Mouse (Mus musculus): ENCODE data around the gene Tbc1d32.

Gene Tbc1d32

DNA sequence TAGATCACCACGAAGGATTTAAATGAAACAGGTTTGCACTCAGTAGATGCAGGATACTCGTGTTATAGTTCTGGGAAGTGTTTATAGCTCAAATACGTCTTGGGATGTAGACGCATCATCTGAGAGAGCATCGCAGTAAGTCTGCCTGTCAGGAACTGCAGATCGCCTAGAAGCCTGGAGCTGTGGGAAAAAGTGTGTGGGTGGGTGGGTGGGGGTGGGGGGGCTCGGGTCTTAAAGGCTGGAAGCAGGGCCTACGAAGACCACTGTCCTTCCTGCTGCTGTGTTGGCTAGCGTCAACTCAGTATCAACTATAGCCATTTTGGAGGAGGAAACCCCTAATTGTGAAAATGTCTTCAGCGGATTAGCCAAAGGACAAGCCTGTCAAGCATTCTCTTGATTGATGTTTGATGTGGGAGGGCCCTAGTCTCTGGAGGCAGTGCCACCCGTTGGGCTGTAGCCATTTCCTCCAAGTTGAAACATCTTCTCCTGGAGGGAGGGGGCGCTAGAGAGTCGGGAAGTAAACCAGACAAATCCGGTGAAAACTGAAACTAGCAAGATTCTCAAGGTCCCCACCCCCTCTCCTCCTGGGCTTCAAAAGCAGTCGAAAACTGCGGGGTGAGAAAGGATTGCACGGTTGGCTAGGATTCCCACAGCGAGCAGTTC, 122.0 kb downstream of the Tbc1d32 start, which contains the start of gene Msl3l2:
Gene Msl3l2, plus strand, starts transcription at position 585 of the 663 bp plus-strand sequence.
- DNase-seq, result peak; percentile 93

DNA sequence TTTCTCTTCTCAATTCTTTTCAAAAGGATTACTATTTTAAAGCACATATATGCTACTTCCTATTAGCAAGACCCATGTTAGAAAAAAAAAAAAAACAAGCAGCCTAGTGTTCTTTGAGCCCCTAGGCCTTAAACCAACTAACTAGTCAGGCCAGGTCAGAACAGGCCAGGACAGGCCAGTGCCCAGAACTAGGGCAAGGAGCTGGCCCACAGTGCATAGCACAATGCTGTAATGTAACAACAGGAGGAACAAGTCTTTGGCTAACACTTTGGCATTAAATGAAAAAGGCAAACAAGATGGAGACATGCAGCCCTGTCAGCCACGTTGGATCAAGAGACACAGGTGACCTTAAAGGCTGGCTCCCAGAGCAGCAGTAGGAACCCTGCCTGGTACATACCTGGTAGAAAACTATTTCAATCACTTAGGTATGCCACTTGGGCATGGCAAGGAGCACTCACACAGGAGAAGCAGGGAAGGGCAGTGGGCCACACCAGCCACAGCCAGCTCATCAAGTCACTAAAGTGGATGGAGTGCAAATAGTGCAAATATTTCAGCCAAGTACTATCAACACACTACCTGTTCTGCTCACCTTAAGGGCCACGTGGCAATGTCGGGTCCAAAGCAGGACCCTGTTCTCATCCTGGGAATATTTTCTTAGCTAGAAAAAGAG, 128.7 kb downstream of the Tbc1d32 start:
- no peak for DNase-seq

DNA sequence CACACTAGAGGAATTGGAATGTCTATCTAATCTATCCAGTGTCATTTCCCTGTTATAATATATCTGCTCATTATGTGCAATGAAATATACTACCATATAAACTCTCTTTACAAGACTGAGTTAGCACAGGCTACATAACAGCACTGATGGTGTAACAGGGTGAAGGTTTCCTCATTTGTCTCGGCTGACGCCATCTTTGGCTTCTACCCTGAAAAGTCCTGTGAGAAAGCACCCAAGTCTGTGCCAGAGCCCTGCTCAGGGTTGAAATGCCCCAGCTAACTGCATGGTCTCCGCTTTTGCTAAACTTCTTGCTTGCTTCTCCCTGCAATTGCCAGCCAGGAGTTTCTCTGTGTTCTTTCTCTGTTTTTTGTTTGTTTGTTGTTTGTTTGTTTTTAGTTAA, 129.4 kb downstream of the Tbc1d32 start:
- no peak for DNase-seq

DNA sequence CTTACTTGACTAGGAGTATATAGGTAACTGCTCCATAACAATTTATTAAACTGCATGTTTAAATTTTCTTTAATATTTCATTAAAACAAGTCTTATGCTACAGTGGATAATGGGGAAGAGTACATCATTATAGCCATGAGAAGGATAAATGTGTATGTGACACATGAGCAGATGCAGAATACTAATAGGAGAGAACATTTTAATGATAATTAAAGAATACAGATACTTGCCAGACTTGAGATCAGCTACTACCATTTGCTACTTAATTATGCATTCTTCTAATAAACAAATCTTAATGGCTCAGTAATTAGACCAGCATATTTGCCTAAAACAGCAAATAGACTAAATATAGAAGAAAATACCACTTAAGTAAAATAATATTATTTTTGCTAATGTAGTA, 131.7 kb downstream of the Tbc1d32 start:
- DNase-seq, result no peak

DNA sequence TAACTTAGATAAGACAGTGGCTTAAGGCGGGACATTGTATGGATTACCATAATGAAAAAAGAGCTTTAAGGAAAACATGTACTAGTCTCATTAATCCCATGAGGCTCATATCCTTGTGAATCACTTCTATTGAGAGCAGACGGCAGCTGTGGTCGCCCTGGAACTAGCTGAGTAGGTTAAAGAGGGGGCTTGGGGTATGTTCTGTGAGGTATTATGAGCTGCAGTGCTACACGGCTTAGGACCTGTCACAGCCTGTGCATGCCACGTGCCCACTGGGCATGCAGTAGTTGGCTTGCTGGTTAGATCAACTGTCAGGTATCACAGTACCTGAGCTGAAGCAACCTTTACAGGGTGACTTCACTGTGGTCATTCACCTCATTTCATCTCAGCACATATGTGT, 133.9 kb downstream of the Tbc1d32 start:
- no peak for DNase-seq

DNA sequence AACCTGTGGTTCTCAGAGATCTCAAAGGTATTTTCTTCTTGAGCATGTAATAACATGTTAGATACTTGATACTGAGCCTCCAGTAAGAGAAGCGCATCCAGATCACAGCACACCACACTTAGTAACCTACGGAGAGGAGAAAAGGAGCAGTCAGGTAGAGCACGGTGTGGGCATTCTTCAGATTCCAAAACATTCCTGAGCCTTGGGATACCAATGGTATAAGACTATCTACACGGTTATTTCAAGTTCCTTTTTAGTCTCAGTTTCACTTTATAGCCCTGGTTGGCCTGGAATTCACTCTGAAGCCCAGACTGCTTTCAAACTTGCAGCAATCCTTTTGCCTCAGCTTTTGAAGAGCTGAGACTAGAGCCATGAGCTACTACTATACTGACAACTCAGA, 138.8 kb downstream of the Tbc1d32 start:
- DNase-seq, result no peak

DNA sequence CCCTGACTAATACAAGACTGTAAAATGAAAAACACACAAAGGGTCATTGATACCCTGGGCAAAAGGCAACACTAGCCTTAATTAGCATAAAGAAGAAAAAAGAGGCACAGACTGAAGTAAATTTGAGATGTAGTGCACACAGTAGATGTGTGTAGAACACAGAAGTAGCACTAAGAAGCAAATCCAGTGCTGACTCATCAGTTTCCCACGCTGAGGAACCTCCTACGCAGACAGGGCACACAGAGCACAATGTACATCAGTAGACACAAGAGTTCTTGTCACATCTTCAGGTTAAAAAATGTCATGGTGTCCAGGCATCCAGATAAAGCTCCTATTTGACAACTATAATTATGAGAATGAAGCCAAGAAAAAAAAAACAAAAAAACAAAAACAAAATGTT, 165.7 kb downstream of the Tbc1d32 start:
- DNase-seq, result no peak

DNA sequence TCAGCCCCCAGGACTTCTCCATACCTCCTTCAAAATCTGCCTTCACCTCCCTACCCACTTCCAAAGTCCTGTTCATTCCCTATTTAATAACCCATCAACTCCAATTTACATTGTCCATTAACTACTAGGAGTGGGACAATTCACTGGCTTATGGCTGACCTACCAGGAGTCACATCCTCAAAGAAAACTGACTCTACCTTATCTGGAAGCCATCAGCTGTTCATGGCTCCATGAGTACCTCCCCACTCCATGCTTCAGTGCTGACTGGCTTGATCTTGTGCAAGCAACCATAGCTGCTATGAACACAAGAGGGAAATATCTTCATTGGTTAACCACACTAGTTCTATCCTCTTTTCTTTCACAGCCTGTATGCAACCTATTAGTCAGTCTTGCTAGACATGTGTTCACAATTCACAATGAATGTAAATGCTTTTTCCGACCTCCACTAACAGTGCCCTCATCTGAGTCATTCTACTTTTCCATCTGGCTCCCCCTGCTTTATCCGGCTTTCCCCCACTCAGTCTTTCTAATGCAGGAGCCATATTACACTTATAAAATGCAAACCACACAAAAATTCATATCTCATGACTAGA, 167.2 kb downstream of the Tbc1d32 start:
- no peak for DNase-seq

DNA sequence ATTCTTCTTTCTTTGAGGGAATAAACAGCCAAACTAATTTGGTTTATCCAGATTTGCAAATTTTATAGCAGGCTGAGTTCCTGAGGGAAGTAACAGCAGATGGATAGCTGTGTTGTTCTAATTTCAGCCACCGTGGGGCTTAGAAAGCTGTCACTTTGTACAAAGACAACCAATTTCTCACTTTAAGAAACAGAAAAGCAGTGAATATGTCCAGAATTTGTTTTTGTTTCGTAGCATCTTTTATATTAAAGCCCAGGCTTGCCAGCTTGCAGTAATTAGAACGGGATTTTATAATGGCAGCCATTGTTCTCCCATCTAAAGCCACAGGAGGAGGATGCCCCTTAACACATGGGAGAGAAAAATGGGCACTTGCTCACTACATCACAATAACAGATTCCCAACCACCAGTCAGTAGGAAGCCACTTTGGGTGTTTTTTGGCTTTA, 169.5 kb downstream of the Tbc1d32 start:
- no peak for DNase-seq

DNA sequence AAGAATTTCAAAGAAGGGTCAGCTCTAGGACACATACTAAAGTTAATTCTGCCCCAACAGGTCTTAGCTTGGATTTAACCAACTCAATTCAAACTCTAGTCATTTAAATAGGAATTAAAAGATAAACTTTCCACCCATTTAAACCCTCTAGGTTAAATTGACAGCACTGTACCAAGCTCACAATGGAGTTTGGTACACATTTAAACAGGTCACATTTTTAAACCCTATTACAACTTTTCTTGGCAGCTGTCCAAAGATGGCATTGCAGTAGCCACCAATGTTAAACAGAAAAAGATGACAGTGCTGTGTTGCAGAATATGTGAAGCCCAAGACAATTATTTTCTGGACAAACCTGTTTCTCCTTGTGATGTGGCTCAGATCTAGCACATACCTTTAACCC, 203.1 kb downstream of the Tbc1d32 start:
- DNase-seq, result no peak

DNA sequence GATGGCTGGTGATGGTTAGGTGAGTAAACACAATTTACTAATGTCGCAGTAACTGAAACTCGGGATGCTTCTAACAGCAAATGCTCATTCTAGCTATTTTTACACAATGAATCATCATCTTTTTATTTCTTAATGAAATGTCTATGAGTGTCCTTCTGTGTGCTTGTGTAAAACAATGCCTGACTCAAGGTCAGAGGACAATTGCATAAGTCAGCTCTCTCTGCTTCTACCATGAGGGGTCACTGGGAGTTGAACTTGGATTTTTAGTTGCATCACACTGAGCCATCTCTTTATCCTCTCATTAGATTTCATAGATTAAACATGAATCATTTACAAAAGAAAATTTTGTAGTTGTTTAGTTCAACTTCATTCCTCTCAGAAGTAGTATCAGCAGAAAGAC, 203.9 kb downstream of the Tbc1d32 start:
- no peak for DNase-seq

DNA sequence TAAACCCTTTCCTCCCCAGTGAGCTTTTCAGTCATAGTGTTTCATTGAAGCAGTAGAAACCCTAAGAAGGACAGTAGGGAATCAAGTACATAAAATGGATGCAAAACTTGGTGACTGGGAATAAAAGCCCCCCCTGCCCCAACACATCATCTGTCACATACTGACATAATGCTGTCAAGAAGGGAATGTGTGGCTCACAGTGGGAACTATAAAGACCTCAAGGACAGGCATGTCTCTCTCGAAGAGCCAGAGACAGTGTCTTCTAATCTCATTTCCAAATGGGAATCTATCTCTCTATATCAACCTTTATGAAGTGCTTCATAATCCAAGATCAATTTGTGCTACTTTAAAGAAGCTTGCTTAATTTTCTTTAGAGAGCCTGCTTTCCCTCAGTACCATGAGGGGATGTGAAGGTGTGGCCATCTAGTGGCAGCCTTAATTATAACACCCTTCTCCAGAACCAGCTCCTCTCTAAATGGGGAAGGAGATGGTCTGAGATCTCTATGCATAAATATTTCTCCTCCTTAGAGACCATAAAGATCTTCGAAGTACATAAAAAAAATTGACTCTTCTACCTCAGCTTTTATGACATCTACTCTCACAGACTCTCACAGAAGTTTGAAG, 248.5 kb downstream of the Tbc1d32 start:
- peak; percentile 65 for DNase-seq

DNA sequence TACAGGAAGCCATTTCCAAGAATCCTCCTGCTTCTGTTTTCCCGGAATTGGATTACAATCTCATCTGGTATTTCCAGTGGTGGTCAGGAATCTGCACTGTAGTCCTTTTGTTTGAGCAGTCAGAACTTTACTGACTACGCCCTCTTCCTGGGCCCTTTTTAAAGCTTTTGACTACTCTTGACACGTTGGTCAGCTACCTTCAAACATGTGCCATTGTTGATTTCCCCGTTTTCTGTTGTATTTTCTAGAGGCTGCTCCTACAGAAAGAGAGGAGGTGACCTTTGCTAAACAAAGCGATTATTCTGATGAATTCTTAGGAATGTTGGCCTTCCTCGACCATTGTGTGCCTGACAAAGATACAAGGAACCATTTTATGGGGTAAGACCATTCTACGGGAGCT, 250.5 kb downstream of the Tbc1d32 start:
- DNase-seq, result no peak

Measured in kidney, postnatal 10 days (tissue).